Mouse (Mus musculus): ENCODE results near the gene Syt16.

The Syt16 gene

GRCm38 (mm10) chr12:73997297-73998127 lies at the start of gene Syt16:
Gene Syt16 (plus strand): TSS chr12:73997661.
- no peak for DNase-seq

- no peak for DNase-seq
Measured at GRCm38 (mm10) chr12:73948415-73948814, 49.0 kb upstream of the Syt16 start.

- peak; percentile 16 for DNase-seq
Measured at GRCm38 (mm10) chr12:73949318-73950058, 48.0 kb upstream of the Syt16 start.

- peak; percentile 57 for DNase-seq
Measured at GRCm38 (mm10) chr12:73952879-73953278, 44.6 kb upstream of the Syt16 start.

- no peak for DNase-seq
Measured at GRCm38 (mm10) chr12:73953420-73954186, 43.9 kb upstream of the Syt16 start.

GRCm38 (mm10) chr12:73954785-73955184 lies 42.7 kb upstream of the Syt16 start:
- no peak for DNase-seq

- no peak for DNase-seq
Measured at GRCm38 (mm10) chr12:73957676-73958075, 39.8 kb upstream of the Syt16 start.

- DNase-seq = no peak
Measured at GRCm38 (mm10) chr12:73958830-73959229, 38.6 kb upstream of the Syt16 start.

- peak; percentile 97 for DNase-seq
Measured at GRCm38 (mm10) chr12:73964291-73965281, 32.9 kb upstream of the Syt16 start, which contains the start of gene Snapc1. Gene Snapc1 (plus strand): TSS chr12:73964481.

- DNase-seq = no peak
Measured at GRCm38 (mm10) chr12:73969142-73969541, 28.3 kb upstream of the Syt16 start.

GRCm38 (mm10) chr12:73974584-73974983 lies 22.9 kb upstream of the Syt16 start:
- no peak for DNase-seq

GRCm38 (mm10) chr12:73978144-73978543 lies 19.3 kb upstream of the Syt16 start:
- DNase-seq = no peak

- DNase-seq = no peak
Measured at GRCm38 (mm10) chr12:73979667-73980066, 17.8 kb upstream of the Syt16 start.

- peak; percentile 89 for DNase-seq
Measured at GRCm38 (mm10) chr12:73982533-73982932, 14.9 kb upstream of the Syt16 start.

- no peak for DNase-seq
Measured at GRCm38 (mm10) chr12:73986299-73986698, 11.2 kb upstream of the Syt16 start.

- DNase-seq = no peak
Measured at GRCm38 (mm10) chr12:73988393-73989008, 9.0 kb upstream of the Syt16 start.

GRCm38 (mm10) chr12:73989594-73989993 lies 7.9 kb upstream of the Syt16 start:
- peak; percentile 61 for DNase-seq

GRCm38 (mm10) chr12:73996906-73997296 lies 560 bp upstream of the Syt16 start:
- no peak for DNase-seq

GRCm38 (mm10) chr12:73998128-73998456 lies 631 bp downstream of the Syt16 start:
- no peak for DNase-seq

- no peak for DNase-seq
Measured at GRCm38 (mm10) chr12:74002449-74002848, 5.0 kb downstream of the Syt16 start.

- DNase-seq = peak; percentile 49
Measured at GRCm38 (mm10) chr12:74009448-74009911, 12.0 kb downstream of the Syt16 start.
